Mouse (Mus musculus) neural tube, embryonic 10.5 days (tissue): ENCODE data around the gene Ablim1.

ENCODE experiments used
- DNase-seq: peaks from one replicate; pipeline ENCODE4 v3.0.0-alpha.2; 2017; ENCODE audit warnings: low spot score; ENCODE audit errors: extremely low spot score

The Ablim1 gene

DNA sequence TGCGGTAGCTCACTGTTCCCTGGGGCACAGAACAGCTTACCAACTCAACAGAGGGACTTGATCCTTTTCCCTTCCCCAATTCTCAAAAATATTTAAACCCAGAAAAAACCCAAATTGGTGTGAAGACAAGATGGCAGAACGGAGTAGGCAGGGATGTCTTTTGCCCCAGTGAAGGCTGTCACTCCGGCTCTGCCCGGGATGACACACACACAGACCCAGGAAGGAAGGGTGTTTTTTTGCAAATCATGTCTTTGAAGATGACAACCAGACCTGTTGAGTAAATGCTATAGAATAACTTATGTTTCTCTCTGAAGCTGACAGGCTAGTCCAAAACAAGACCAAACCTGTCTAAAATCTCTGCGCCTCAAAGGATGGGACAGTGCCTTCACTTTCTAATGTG lies 187.2 kb downstream of the Ablim1 start:
- no peak for DNase-seq

GRCm38 (mm10) chr19:57126950-57127349 lies 187.8 kb downstream of the Ablim1 start:
- no peak for DNase-seq

DNA sequence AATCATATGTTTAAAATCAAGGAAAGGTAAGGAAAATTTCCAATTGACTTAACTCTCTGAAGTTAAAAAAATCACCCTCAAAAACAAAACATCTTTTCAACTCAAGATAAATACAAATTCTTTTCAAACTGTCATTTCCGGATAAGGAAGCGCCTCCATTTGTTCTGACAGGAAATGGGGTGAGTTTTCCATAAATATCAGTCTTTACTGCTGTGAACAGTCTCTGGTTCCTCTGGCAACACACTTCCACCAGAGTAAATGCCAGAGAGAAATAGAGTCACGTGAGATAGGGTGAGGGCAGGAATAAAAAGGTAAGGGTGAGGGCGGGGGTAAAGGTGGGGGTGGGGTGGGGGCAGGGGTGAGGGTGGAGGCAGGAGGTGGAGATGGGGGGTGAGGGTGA lies 189.8 kb downstream of the Ablim1 start:
- no peak for DNase-seq

DNA sequence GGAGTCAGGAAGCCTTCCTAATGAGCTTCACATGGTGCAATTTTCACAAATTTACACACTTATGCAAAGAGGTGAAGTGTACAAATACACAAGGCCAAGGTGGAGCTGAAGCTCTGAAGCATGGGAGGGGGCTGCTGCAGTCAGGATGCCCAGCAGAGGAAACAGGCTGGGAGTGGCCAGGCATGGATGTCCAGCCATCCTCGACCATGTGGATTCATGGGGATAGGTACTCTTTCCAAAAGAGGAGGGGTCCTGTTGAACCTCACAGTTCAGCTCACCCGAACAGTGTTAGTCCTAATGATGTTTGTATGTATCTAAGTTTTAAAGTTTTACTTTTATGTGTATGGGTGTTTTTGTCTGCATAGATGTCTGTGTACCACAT lies 190.6 kb downstream of the Ablim1 start:
- DNase-seq: no peak

- DNase-seq: no peak
Observed at GRCm38 (mm10) chr19:57123503-57124137, 191.1 kb downstream of the Ablim1 start.

DNA sequence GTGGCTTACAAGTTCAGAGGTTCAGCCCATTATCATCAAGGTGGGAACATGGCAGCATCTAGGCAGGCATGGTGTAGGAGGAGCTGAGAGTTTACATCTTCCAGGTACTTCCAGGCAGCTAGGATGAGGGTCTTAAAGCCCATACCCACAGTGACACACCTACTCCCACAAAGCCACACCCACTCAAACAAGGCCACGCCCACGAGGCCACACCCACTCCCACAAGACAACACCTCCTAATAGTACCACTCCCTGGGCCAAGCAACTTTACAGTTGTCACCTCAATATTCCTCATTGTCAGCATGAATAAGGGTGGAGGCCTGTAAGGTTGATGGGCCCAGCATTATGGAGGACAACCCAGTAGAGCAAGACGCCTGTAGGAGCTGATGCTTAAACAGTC lies 192.5 kb downstream of the Ablim1 start:
- no peak for DNase-seq

GRCm38 (mm10) chr19:57121036-57121435 lies 193.7 kb downstream of the Ablim1 start:
- no peak for DNase-seq

DNA sequence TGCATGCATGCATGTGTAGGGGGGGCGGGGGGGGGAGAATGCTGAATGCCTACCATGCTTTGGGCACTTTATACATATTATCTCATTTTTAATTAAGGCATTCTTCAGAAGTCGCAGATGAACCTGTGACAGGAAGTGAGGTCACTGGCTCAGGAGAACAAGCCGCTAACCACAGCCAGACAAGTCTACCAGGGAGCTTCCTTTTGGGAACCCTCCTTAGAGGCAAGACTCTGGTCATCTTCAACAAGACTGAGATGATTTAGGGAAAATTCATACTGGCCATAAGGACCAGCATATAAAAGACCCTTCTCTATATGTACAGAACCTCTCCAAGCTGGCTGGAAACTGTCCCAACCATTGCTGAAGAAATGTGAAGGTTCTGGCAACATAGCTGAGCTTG lies 195.1 kb downstream of the Ablim1 start:
- DNase-seq: no peak

DNA sequence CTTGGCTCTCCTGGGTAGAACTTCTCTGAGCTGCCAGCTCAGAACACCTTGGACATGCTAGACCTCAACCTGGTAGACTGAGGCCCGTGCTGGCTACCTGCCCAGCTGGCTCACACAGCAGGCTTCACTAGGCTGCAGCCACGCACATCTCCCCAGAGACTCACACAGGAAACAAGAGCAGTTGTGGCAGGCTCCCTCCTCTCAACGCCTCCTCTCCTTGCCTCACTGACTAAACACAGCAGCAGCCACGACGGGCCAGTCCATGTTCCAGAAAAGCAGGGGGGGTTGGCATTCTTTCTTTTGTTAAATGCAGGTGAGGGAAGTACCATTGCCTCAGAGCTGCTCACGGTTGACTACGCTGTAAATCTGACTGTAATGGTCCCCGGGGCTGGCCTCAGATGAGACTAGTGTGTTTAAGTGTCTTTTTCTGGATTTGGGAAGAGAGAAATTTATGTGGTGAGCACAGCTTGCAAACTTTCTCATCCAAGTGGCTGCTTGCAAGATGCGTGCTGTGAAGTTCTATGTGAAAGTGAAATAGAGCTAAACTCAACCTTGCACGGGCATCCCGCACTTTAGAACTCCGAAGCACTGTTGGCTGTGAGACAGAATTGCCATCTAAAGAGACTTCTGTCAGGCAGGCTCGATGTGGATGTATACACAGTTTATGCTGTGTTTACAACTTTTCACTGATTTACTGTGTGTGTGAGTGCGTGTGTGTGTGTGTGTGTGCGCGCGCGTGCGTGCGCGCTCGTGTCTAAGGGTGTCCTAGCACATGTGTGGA lies 195.7 kb downstream of the Ablim1 start:
- peak; percentile 71 for DNase-seq

- DNase-seq: no peak
Observed at GRCm38 (mm10) chr19:57117751-57118150, 197.0 kb downstream of the Ablim1 start.

DNA sequence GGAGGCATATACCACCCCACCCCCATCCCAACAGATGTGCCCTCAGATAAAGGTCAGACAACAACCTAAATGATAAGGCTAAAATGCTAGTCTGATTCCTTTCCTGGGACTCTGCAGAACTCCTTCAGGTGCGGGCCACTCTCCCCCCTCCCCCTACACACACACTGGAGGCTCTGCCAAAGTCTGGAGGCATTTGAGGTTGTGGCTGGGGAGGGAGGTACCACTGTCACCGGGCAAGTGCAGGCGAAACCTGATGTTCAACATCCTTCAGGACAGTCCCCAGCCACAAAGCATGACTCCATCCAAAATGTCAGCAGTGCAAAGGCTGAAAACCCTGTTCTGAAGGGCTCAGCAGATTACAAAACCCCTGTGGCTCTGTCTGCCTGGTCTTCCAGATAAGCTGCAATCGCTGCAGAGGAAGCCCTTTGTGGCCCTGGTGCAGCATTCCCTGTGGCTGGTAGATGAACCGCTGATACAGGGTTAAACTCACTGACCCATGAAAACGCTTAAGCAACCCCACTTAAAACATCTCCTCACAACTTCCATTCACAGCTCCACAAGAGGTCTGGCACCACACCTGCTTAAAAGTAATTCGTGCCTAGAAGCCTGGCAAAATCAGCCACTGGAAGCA lies 197.7 kb downstream of the Ablim1 start:
- no peak for DNase-seq

- DNase-seq: no peak
Observed at GRCm38 (mm10) chr19:57115670-57116069, 199.0 kb downstream of the Ablim1 start.

DNA sequence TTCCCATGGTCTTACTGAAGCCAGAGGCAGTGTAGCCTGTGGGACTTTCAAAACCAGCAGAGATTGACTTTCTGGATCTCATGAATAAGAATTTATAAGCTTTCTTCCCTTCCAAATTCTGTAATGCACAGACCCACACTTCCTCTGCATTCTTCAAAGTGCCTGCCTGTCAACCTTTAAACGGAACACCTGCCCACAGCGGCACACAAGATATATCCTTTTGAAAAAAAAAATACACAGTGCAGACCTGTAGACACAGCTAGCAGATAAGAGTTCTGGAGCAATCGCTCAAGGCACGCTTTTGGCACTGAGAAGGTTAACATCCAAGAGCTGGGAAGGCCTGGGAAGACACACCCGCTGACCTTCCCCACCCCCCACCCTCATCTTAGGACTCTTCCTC lies 199.8 kb downstream of the Ablim1 start:
- DNase-seq: no peak

DNA sequence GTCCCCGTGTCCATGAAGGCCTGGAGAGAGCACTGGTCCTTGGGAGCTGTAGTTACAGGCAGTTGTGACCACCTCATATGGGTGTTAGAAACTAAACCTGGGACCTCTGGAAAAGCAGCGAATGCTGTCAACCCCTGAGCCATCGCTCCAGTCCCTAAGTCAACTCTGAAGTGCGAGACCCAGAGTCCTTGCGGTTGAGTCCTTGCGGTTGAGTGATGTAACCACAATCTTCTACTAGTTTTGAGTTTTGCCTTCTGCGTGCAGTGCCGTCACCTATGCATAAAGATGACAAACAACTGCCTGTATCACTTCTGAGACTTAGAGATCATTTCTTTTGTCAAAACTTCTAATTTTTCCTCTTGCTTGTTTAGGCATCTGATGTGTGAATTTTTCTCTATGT lies 200.7 kb downstream of the Ablim1 start:
- DNase-seq: no peak

- DNase-seq: no peak
Observed at GRCm38 (mm10) chr19:57112816-57113406, 201.8 kb downstream of the Ablim1 start.

GRCm38 (mm10) chr19:57112231-57112815 lies 202.4 kb downstream of the Ablim1 start:
- DNase-seq: no peak

DNA sequence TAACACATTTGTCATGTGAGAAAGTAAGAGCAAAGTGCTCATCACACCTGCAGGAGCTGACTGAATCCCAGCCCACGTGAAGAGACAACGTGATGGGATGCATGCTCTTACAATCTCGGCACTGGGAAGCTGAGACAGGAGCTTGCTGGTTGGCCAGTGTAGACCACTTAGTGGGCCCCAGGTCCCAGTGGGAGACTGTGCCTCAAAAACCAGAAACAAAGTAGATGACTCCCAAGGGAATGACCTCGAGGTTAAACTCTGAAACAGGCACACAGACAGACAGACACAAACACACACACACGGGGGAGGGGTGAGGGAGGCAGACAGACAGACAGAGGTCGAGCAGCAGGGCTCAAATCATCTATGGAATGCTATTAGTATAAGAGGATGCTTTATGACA lies 203.4 kb downstream of the Ablim1 start:
- DNase-seq: no peak

DNA sequence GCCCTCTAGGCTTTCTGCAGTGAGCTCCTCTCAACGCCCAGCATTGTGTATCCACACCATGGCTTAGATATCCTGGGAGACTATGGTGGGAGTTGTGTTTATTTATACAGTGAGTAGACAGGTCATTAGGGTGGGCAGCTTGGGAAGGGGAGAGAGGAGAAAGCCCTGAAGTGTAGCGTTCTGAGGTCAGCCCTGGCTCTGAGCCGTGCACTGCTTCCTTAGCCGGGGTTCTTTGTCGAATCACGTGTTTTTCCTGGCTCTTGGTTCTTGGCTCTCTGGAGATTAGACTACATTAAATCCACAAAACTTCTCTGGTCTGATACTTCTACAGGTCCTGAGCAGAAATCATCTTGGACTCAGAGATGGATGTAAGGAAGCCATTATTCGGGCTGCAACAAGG lies 205.1 kb downstream of the Ablim1 start:
- DNase-seq: no peak

- DNase-seq: no peak
Observed at GRCm38 (mm10) chr19:57106513-57106912, 208.2 kb downstream of the Ablim1 start.

DNA sequence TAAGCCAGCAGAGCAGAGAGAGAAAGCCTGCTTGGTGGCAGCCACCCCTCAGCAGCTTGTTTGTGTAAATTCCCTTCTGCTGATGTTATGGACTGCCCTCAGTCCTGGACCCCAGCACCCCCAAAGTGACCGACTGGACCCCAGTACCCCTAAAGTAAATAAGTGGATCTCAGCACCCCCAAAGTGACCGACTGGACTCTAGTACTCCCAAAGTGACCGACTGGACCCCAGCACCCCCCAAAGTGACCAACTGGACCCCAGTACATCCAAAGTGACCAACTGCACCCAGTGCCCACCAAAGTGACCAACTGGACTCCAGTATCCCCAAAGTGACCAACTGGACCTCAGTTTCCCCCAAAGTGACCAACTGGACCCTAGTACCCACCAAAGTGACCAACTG lies 208.7 kb downstream of the Ablim1 start:
- no peak for DNase-seq

DNA sequence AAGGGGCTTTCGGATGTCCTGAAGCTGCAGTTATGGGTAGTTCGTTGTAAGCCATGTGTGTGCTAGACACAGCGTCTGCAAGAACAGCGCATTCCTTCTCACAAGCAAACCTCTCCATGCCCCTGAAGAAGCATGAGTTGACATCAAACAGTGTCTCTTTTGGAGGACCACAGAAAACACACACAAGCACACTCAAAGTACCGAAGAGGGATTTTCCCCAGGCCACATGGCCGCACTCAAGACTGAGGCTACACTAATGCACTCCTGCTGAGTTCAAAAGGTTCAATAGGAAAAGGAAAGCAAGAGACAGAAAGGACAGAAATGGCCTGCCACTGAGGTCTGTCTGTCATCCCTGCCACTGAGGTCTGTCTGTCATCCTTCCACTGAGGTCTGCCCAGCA lies 209.6 kb downstream of the Ablim1 start:
- DNase-seq: no peak

DNA sequence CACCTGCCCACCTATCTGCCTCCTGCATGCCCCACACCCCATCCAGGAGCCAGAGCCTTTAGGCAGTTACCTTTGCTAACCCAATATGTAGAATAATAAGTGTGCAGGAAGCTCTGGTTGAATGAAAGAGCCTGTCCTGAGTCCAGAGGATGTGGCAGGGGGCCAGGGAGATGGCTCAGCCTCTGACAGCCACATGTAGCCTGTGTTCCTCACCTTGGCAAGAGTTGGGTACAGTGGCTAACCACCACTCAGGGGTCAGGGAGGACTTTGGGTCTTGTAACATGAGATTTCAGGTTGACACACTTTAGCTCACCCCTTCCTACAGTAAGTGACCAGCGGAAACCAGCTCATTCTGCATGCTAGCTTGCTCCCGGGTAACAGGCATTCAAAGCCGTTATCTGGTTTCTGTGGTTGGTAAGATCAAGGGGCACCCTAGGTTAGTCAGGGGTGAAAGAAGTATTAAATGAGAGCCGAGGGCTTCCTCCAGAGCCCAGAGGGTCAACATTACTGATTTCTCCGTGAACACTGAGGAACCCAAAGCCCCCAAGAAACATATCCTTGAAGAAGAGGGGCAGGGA lies 210.5 kb downstream of the Ablim1 start:
- DNase-seq: no peak
